Mouse (Mus musculus) E14TG2a.4 (cell line): ENCODE measurements around the gene Ckm.
A peak's percentile ranks its signal among the peaks of the same experiment; 100 is the strongest.

Experiments
- H3K27me3 ChIP-seq: 2 replicates; pipeline ENCODE4 v1.6.1; 2014; ENCODE audit warnings: low read length, control low read depth; ENCODE audit not compliant: insufficient read depth
- H3K36me3 ChIP-seq: 2 replicates; pipeline ENCODE4 v1.6.1; 2014; ENCODE audit warnings: low read length, control low read depth; ENCODE audit not compliant: insufficient read depth
- H3K4me1 ChIP-seq: replicated peaks from 2 replicates; pipeline ENCODE4 v1.6.1; 2014; ENCODE audit warnings: low read depth, low read length, control low read depth
- H3K4me3 ChIP-seq: replicated peaks from 2 replicates; pipeline ENCODE4 v1.5.1; 2014; ENCODE audit warnings: mild to moderate bottlenecking, low read length
- H3K9me3 ChIP-seq: 2 replicates; pipeline ENCODE4 v1.6.1; 2014; ENCODE audit warnings: low read length, control low read depth
- CTCF ChIP-seq: conservative IDR thresholded peaks from 2 replicates; pipeline ENCODE4 v1.5.1; 2014; ENCODE audit warnings: low read length
- NANOG ChIP-seq: IDR thresholded peaks from 2 replicates; pipeline ENCODE4 v1.6.1; 2014; ENCODE audit warnings: borderline replicate concordance, low read length, mixed read lengths
- POU5F1 ChIP-seq: IDR thresholded peaks from 2 replicates; pipeline ENCODE4 v1.6.1; 2014; ENCODE audit warnings: low read length, borderline replicate concordance

The Ckm gene

DNA sequence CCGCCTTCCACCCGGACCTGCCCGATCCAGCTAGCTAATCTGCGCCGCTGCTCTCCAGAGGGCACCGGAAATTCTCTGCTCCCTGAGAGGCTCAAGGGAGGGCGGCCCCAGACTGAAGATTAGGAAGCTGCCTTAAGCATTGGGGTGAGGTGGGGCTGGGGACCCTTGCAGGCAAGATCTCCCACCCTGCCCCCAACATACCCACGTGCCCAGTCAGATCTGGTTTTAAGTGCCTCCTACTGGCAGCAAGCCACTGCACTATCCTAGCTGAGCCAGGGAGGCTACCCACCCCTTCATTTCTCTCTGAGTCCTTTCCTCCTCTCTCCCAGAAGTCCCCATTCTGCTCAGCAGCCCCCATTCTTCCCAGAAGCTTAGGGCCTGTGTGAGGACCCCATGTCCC lies 26.5 kb upstream of the Ckm start:
- Histone ChIP-seq H3K9me3 (no peaks in the 10 kb centered on the region), H3K4me1 (peaks cover 54% of the 10 kb centered on the region), H3K36me3 (peaks cover 26% of the 10 kb centered on the region), H3K4me3 (peak overlapping the region; percentile 72), H3K27me3 (no peaks in the 10 kb centered on the region)
- TF ChIP-seq NANOG (no peak), CTCF (no peak), POU5F1 (no peak)

DNA sequence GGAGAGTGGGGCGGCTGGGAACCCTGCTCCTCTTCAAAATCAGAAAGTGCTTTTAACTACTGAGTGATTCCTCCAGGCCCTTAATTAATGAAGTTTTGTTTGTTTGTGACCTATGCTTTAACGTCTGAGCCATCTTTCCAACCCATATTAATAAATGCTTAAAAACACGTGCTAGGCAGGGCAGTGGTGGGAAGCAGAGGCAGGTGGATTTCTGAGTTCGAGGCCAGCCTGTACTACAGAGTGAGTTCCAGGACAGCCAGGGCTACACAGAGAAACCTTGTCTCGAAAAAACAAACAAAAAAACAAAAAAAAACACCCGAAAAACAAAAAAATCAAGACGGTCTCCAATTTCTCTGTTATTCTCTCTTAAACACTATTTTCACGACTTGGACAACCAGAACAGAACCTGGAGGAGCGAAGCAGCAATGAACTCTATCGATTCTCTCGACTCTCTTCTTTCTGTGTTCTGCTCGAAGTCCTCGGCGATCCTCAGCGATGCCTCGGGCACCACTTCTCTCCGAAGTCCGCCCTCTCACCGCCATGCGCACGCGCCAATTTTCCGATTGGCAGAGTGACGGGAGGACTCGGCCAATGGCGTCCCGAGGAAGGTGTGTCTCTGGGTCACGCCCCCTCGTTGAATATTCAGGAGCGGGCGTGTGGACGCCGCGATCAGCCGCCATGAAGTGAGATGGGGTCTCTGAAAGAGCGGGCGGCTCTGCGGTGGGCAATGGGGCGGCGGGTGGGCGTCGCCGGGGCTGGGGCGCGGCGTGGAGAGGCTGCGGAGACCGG lies 23.0 kb upstream of the Ckm start, which contains the start of gene Ercc2:
Ercc2 (plus strand) TSS at position 634 of the 789 bp plus-strand sequence.
- Histone ChIP-seq H3K4me1 (peaks cover 52% of the 10 kb centered on the region), H3K27me3 (no peaks in the 10 kb centered on the region), H3K36me3 (peaks cover 38% of the 10 kb centered on the region), H3K9me3 (no peaks in the 10 kb centered on the region), H3K4me3 (peak within 1 kb of the TSS; percentile 95)
- TF ChIP-seq NANOG: no peak
- TF ChIP-seq POU5F1: peak; percentile 51; the same call in 1 of the 2 replicates
- no peak for TF ChIP-seq CTCF

- no peaks in the 10 kb centered on the region for H3K9me3 ChIP-seq
- no peaks in the 10 kb centered on the region for H3K27me3 ChIP-seq
- peak overlapping the region; percentile 95 for H3K4me3 ChIP-seq
- peaks cover 41% of the 10 kb centered on the region for H3K36me3 ChIP-seq
- TF ChIP-seq CTCF (no peak), POU5F1 (no peak), NANOG (no peak)
- H3K4me1 ChIP-seq: peaks cover 53% of the 10 kb centered on the region
Observed at GRCm38 (mm10) chr7:19382166-19382541, 22.4 kb upstream of the Ckm start.

DNA sequence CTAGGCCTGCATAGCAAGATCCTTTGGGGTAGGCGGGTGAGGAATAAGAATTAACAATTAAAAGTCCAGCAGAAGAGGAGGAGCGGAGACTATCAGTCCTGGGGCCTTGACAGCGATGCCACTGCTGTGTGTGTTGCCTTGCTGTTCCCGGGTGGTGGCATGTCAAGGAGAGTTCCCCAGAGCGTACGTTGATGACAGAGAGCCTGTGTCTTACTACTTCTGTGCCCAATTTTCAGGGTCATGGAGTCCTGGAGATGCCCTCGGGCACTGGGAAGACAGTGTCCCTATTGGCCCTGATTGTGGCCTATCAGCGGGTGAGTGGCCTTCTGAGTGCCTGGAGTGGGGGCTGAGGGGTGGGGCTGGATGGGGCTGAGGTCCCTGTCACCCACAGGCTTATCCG lies 20.9 kb upstream of the Ckm start:
- Histone ChIP-seq H3K4me1 (peaks cover 49% of the 10 kb centered on the region), H3K27me3 (no peaks in the 10 kb centered on the region), H3K36me3 (peaks cover 53% of the 10 kb centered on the region), H3K4me3 (no peak overlapping the region), H3K9me3 (no peaks in the 10 kb centered on the region)
- TF ChIP-seq CTCF: no peak
- TF ChIP-seq NANOG: no peak
- no peak for TF ChIP-seq POU5F1

- H3K4me3 ChIP-seq: no peak overlapping the region
- H3K9me3 ChIP-seq: no peaks in the 10 kb centered on the region
- peaks cover 60% of the 10 kb centered on the region for H3K4me1 ChIP-seq
- TF ChIP-seq POU5F1: no peak
- no peak for TF ChIP-seq NANOG
- H3K36me3 ChIP-seq: peaks cover 94% of the 10 kb centered on the region
- H3K27me3 ChIP-seq: no peaks in the 10 kb centered on the region
Observed at GRCm38 (mm10) chr7:19388699-19389413, 15.7 kb upstream of the Ckm start.

DNA sequence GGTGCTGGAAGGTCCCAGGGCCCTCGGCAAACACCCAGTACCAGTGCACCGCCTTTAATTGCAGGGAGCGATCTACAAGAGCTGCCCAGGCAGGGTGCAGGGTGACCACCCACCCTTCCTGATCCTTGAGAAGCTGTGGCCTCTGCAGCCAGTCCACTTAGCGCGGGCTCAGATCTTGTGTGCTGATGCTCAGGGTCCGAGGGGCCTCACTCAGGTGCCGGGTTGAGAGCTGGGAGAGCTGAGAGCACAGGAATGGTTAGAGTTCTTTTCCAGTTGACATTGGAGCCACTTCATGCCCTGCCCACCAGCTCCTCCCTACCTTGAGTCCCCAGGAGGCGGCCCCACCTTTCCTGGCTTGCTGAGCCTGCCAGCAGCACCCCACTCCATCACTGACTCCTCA lies 10.1 kb upstream of the Ckm start:
- TF ChIP-seq POU5F1 (no peak), NANOG (no peak), CTCF (no peak)
- Histone ChIP-seq H3K4me1 (peaks cover 70% of the 10 kb centered on the region), H3K9me3 (no peaks in the 10 kb centered on the region), H3K4me3 (peak overlapping the region; percentile 49), H3K36me3 (peaks cover 79% of the 10 kb centered on the region), H3K27me3 (no peaks in the 10 kb centered on the region)

DNA sequence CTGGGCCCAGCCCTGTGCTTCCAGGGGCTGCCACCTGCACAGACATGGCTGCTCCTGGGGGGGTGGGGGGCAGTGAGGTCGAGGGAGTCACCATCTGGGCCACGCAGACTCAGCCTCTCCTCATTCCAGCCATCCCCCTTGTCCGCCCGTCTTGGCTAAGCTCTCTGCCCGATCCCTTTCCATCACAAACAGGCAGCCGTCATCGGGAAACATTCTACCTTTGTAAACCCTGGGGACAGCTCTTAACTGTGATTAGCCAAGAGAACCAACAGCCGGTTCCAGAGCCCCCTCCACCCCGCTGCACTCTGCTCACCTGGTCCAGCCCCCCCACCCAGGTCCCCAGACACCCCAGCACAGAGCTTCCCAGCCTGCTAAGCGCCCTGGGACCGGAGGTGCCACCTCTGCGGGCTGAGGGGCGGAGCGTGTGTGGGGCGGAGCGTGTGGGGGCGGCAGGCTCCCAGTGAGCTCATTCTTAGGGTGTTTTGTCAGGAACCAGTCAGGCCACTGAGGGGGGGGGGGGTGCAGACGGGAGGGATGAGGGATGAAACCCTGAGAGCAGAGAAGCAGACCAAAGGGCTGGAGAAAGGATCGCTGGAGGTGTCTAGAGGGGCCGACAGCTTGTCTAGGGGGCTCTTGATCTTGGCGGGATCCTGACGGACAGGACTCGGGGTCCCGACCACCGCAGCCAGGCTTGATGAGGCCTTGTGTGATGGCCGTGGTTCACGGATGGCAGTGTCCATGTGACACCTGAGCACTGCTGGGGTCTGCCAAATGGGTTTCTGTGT lies 4.9 kb upstream of the Ckm start:
- peaks cover 62% of the 10 kb centered on the region for H3K4me1 ChIP-seq
- TF ChIP-seq POU5F1: no peak
- TF ChIP-seq CTCF: no peak
- no peak for TF ChIP-seq NANOG
- H3K27me3 ChIP-seq: peaks cover 21% of the 10 kb centered on the region
- peaks cover 28% of the 10 kb centered on the region for H3K36me3 ChIP-seq
- H3K9me3 ChIP-seq: no peaks in the 10 kb centered on the region
- peak overlapping the region; percentile 76 for H3K4me3 ChIP-seq

DNA sequence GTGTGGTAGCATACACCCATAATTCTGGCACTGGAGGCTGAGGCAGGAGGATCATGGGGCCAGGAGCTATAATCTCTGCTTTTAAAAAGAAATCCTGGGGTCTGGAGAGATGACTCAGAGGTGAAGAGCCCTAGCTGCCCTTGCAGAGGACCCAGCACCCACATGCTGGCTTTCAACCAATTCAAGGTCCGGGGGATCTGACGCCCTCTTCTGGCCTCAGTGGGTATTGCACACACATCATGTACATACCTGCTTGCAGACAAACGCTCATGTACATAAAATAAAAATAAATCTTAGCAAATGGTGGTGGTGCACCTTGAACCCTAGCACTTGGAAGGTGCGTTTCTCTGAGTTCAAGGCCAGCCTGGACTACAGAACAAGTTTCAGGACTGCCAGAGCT lies 3.6 kb upstream of the Ckm start:
- Histone ChIP-seq H3K4me3 (no peak overlapping the region), H3K4me1 (peaks cover 55% of the 10 kb centered on the region), H3K9me3 (no peaks in the 10 kb centered on the region), H3K36me3 (peaks cover 16% of the 10 kb centered on the region), H3K27me3 (peaks cover 28% of the 10 kb centered on the region)
- TF ChIP-seq POU5F1: no peak
- peak; percentile 76 for TF ChIP-seq CTCF
